Mouse (Mus musculus): ENCODE data around the gene Armc7. TPM values are rescaled to one million over a fixed set of nuclear protein-coding genes. Genes with fewer than 3 reads are reported as not detected.

The Armc7 gene
- 10 to 100 TPM; 10.4 to 10.9 TPM for total RNA-seq (2021)
- long read RNA-seq, experiment 1, transcript Armc7-201 (3 exons, 2,260 nt) = major isoform, 7 of 10 reads
- long read RNA-seq, experiment 1, partial matches to known transcripts = 0 of 10 reads
- long read RNA-seq, experiment 1, other reads (novel, unspliced or antisense) = 2 of 10 reads
- long read RNA-seq, experiment 2, partial matches to known transcripts = 0 of 13 reads
- long read RNA-seq, experiment 2, other reads (novel, unspliced or antisense) = 5 of 13 reads

- H3K27ac ChIP-seq = peak within 1 kb of the TSS; percentile 96
- no peak for TF ChIP-seq CTCF (conservative IDR thresholded peaks at IDR 0.05)
- DNase-seq (ENCODE audit: low spot score in 2 of 2) = peak; percentile 94 to 96
- H3K4me3 ChIP-seq = peak within 1 kb of the TSS; percentile 94
Measured at GRCm38 (mm10) chr11:115475025-115475757, at the start of gene Armc7. Gene Armc7, plus strand, starts transcription at chr11:115475667.

- Histone ChIP-seq H3K27ac (peak overlapping the region; percentile 74; the same call in 1 of the 2 replicates), H3K4me3 (no peak overlapping the region)
- no peak for TF ChIP-seq CTCF (conservative IDR thresholded peaks at IDR 0.05)
- DNase-seq (ENCODE audit: low spot score in 2 of 2) = no peak
Measured at GRCm38 (mm10) chr11:115425671-115426070, 49.8 kb upstream of the Armc7 start.

DNA sequence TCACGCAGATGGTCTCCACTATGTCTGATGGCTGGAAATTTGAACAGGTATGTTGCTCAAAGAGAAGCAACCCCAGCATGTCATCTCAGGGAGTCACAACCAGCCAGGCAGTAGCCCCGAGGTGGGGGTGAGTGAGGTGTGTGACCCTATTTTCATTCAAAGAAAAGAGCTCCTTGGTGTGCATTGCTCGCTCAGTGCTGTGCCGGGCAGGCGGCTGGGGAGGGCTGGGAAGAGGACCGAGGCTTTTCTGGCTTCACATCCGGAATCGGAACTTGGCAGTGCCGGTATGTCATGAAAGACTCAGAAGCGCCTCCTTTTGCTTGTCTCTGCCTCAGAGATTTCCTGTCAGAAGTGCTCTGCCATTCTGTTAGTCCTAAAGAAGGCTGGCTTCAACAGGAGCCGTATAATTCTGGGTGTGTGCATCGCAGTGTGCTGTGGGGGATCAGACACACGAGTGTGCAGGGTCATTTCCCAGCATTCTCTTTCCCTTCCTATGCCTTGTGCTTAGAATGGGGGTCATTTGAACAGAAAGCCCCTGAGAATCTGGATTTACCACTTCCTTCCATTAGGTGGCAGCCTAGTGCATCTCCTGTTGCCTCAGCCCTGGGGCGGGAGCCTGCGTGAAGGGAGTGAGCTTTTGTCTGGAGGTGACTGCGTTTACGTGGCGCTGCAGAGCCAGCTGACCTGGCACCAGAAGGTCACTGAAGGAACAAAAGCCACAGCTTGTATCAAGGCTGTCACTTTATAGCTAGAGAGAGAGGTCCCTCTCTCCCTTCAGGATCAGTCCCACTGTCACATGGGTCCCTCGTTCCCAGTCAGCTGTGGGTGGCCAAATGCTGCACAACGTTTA lies 47.8 kb upstream of the Armc7 start:
- Histone ChIP-seq H3K27ac (peak overlapping the region; percentile 89), H3K4me3 (peak overlapping the region; percentile 2; the same call in 1 of the 2 replicates)
- peak; percentile 78 to 84 for DNase-seq (ENCODE audit: low spot score in 2 of 2)
- peak; percentile 88 for TF ChIP-seq CTCF (conservative IDR thresholded peaks at IDR 0.05)

DNA sequence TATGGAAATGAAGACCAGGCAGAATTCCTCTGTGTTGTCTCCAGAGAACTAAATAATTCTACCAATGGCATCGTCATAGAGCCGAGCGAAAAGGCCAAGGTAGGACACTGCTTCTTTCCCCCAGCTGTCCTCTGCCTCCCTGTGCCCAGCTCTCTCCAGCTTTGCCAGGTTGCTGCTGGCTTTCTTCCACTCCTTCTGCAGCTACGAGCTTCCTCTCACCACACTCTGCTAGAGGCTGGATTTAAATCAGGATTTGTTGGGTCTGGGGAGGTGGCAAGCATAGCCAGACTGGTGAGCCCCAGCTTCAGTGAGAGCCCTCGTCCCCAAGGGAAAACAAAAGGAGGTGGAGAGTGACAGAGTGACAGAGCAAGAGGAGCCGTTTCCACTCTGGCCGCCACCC lies 46.2 kb upstream of the Armc7 start:
- no peak overlapping the region for H3K4me3 ChIP-seq
- peak overlapping the region; percentile 89; the same call in 1 of the 2 replicates for H3K27ac ChIP-seq
- TF ChIP-seq CTCF (conservative IDR thresholded peaks at IDR 0.05) = no peak
- no peak for DNase-seq (ENCODE audit: low spot score in 2 of 2)

- TF ChIP-seq CTCF (conservative IDR thresholded peaks at IDR 0.05) = no peak
- no peak for DNase-seq (ENCODE audit: low spot score in 2 of 2)
- Histone ChIP-seq H3K27ac (no peak overlapping the region), H3K4me3 (no peak overlapping the region)
Measured at GRCm38 (mm10) chr11:115430561-115430960, 44.9 kb upstream of the Armc7 start.

GRCm38 (mm10) chr11:115432814-115433213 lies 42.7 kb upstream of the Armc7 start:
- no peak for TF ChIP-seq CTCF (conservative IDR thresholded peaks at IDR 0.05)
- Histone ChIP-seq H3K4me3 (no peak overlapping the region), H3K27ac (no peak overlapping the region)
- no peak for DNase-seq (ENCODE audit: low spot score in 2 of 2)

GRCm38 (mm10) chr11:115433342-115433741 lies 42.1 kb upstream of the Armc7 start:
- H3K27ac ChIP-seq = no peak overlapping the region
- DNase-seq (ENCODE audit: low spot score in 2 of 2) = no peak
- TF ChIP-seq CTCF (conservative IDR thresholded peaks at IDR 0.05) = no peak
- H3K4me3 ChIP-seq = no peak overlapping the region

- Histone ChIP-seq H3K27ac (peak overlapping the region; percentile 53), H3K4me3 (peak overlapping the region; percentile 44)
- no peak for DNase-seq (ENCODE audit: low spot score in 2 of 2)
- TF ChIP-seq CTCF (conservative IDR thresholded peaks at IDR 0.05) = no peak
Measured at GRCm38 (mm10) chr11:115435596-115436337, 39.7 kb upstream of the Armc7 start.

GRCm38 (mm10) chr11:115437571-115438122 lies 37.8 kb upstream of the Armc7 start:
- no peak for DNase-seq (ENCODE audit: low spot score in 2 of 2)
- peak overlapping the region; percentile 16; the same call in 1 of the 2 replicates for H3K27ac ChIP-seq
- H3K4me3 ChIP-seq = no peak overlapping the region
- no peak for TF ChIP-seq CTCF (conservative IDR thresholded peaks at IDR 0.05)

DNA sequence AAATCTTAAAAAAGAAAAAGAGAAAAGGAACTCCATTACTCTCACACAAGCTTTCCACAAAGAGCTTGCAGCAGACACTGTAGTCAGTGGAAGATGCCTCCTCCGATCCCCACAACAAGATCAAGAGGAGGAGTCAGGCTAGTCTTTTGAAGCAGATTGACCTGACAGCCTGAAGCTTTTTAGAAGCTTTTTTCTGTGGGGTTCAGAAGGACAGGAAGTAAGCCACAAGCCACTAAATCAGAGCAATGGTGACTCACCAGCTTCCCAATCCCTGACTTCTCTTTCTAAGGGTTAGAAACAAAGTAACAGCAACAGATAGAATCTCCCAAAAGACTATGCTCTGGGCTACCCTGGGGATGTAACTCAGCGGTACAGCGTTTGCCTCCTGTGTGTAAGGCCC lies 36.1 kb upstream of the Armc7 start:
- DNase-seq (ENCODE audit: low spot score in 2 of 2) = no peak
- no peak for TF ChIP-seq CTCF (conservative IDR thresholded peaks at IDR 0.05)
- Histone ChIP-seq H3K27ac (no peak overlapping the region), H3K4me3 (no peak overlapping the region)

GRCm38 (mm10) chr11:115439906-115440595 lies 35.4 kb upstream of the Armc7 start, which contains the start of gene Trim80:
Gene Trim80, plus strand, starts transcription at chr11:115440545.
- peak; percentile 50 for TF ChIP-seq CTCF (conservative IDR thresholded peaks at IDR 0.05)
- DNase-seq (ENCODE audit: low spot score in 2 of 2) = no peak
- no peak within 1 kb of the TSS for H3K4me3 ChIP-seq
- H3K27ac ChIP-seq = no peak within 1 kb of the TSS
